Mouse (Mus musculus) MEL (cell line): ENCODE data around the gene Trpc7.

Source experiments
- POLR2A ChIP-seq, 2 experiments: IDR thresholded peaks; 2 replicates each; pipeline ENCODE4 v1.6.1; 2011 to 2012; ENCODE audit warnings: low read length in 2 of 2, mild to moderate bottlenecking in 2 of 2, control low read depth in 1 of 2, improper control_type of control experiment in 1 of 2, low read depth in 1 of 2, moderate library complexity in 1 of 2; ENCODE audit not compliant: control insufficient read depth in 1 of 2, insufficient read depth in 1 of 2, poor library complexity in 1 of 2
- TCF12 ChIP-seq: IDR thresholded peaks from 2 replicates; pipeline ENCODE4 v1.6.1; 2014; ENCODE audit warnings: low read depth, mild to moderate bottlenecking, inconsistent platforms, low read length, improper control_type of control experiment, moderate library complexity

DNA sequence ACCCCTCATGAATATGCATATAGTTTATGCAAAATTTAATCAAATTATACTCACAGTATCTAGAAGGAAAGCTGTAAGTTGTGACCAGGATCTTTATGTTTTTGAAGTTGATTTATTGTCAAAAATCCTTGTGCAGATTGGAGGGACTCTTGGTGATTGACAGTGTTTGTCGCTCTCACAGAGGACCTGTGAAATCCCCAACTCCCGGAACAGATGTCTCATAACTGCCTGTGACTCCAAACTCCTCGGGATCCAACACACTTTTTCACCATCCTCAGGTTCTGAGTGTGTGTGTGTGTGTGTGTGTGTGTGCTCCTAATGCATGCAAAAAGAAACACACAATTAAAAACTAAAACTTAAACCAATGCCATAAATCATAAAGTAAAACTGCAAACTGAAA is 25.5 kb upstream of the Trpc7 start:
- TF ChIP-seq POLR2A (IDR thresholded peaks at IDR 0.05; ENCODE audit: control insufficient read depth in 1 of 2, insufficient read depth in 1 of 2, low read depth in 1 of 2, low read length in 2 of 2, poor library complexity in 1 of 2), result no peak
- TF ChIP-seq TCF12, result no peak
